Mouse (Mus musculus) ovary, postnatal 14 days (tissue): ENCODE measurements around the gene Gm10330.
"Not testable (repeated sequence)": the region's sequence is repeated elsewhere in the genome, so short reads cannot be mapped to it uniquely, and the experiment has no call there.

Source experiments
- DNase-seq: peaks from one replicate; pipeline ENCODE4 v3.0.0; 2022; ENCODE audit warnings: low spot score

Gene Gm10330

GRCm38 (mm10) chr12:23780165-23780564 lies at the start of gene Gm10330:
Gm10330 (minus strand) TSS chr12:23780265.
- DNase-seq, result not testable (repeated sequence)

- DNase-seq, result not testable (repeated sequence)
These were observed 20.7 kb upstream of the Gm10330 start for GRCm38 (mm10) chr12:23800776-23801175.

- DNase-seq, result not testable (repeated sequence)
These were observed 20.3 kb upstream of the Gm10330 start for GRCm38 (mm10) chr12:23800366-23800765.
